Mouse (Mus musculus): Measurements from ENCODE around the gene Dusp19. TPM values are rescaled to one million over a fixed set of nuclear protein-coding genes. Genes with fewer than 3 reads are reported as not detected.

The Dusp19 gene
- total RNA-seq, 2 experiments from 2014 or later, result 7.3 to 8.3 TPM

DNA sequence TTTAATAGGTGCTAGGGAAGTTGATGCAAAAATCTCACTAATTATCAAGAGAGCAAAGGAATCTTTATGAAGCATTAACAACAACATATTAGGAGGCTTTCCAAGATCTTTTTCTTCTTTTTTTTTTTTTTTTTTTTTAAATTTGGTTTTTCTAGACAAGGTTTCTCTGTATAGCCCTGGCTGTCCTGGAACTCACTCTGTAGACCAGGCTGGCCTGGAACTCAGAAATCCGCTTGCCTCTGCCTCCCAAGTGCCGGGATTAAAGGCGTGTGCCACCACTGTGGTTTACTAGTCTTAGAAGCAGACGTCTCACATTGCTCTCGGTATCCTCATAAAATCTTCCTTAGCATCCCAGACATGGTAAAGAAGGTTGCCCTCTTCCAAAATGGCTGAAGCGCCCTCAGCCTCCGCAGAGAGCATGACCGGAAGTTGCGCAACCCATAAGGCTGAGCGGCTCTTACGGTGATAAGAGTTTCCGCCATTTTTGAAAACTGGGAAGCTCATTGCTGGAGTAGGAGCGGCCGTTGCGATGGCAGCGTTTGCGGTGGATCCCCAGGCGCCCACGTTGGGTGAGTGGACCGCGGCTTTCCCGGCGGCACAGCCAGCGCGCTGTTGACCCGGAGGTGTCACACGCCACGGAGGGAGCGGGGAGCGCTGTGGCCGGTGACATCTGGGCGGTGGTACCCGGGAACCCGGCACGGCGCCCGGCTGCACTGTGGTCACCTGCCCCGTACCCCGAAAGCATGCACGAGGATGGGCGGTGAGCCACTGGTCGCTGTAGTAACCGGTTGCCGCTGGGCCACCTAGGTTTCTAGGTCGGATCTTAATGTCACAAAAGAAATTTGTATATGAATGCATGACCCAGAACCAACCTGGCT lies 21.8 kb downstream of the Dusp19 start:
- peak; percentile 90 for DNase-seq

DNA sequence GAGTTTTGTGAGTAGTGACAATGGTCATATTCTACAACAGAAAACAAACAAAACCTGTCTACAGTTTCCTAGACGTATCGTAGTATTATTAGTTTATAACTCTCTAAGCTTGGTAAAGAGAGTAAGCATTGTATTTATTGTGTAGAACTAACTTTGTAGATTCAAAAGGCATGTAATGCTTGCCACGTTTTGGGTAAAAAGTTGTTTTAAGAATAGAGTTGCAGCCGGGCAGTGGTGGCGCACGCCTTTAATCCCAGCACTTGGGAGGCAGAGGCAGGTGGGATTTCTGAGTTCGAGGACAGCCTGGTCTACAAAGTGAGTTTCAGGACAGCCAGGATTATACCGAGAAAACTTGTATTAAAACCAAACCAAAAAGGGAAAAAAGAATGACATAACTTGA lies 22.6 kb downstream of the Dusp19 start:
- no peak for DNase-seq

DNA sequence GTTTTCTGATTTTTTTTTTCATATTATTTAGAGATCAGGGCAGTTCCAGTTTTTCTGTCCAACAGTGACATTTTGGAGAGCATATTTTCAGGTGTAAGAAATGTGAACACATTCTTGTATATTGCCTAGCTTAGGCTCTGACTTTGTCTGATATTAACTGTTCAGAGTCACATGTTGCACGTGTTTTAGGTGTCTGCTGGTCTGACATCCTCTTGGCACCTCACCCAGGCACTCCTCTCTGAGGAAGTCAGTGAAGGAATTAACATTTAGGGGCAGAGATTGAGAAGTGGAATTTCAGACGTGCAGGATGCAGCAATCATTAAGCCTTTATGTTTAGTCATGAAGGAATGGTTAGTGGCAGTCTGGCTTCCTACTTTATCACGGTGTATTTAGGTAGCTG lies 23.0 kb downstream of the Dusp19 start:
- DNase-seq, result no peak

GRCm38 (mm10) chr2:80661414-80661813 lies 44.6 kb downstream of the Dusp19 start:
- no peak for DNase-seq

GRCm38 (mm10) chr2:80662682-80663081 lies 45.8 kb downstream of the Dusp19 start:
- DNase-seq, result no peak

- no peak for DNase-seq
Observed at GRCm38 (mm10) chr2:80667396-80667964, 50.6 kb downstream of the Dusp19 start.

DNA sequence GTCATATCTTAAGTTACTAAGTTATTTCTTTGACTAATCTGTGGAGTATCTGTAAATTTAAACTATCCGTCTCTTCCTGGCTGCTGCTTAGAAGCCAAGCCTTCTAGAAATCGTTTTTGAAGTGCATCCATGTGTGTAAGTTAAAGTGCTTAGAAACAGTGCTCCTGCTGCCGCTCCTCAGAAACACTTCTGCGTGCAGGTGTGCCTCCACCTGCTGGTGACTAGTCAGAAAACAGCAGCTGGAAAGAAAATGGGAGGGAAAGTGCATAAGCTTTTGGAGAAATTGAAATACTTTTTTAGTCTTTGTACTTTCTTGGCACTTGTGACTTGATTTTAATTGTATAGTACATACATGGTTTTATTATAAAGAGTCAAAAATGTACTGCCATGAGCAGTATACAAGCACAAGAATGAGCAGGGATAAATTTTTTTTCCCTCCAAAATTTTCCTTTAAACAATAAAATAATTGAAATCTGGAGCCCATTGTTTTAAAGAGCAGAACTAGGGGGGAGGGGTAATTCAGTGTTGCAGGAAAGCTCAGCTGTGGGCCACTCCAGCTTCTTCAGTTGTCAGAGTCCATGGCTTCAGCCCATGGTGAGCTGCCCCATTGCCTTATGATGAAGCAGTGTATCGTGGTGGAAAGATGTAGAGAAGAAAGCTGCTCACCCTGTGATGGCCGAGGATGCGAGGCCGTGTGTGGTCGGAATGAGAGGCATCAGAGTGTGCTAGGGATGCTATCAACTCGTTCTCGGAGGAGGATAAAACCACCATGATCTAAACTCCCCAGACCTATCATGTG lies 53.2 kb downstream of the Dusp19 start:
- DNase-seq, result no peak

GRCm38 (mm10) chr2:80678803-80679202 lies 62.0 kb downstream of the Dusp19 start:
- DNase-seq, result no peak

Small RNA genes lying within 50 kb of the gene (microRNA-seq; reads per million reads assigned to microRNA genes)
- gene Mir684-1, result 0 reads per million in 2 experiments

Other genes starting within 250 kb of the Dusp19 start
- 10 to 100 TPM; 51.6 to 55.5 TPM for gene Frzb, start 169.4 kb upstream of the Dusp19 start, total RNA-seq (2021)
- gene Nckap1, start 35.7 kb upstream of the Dusp19 start, total RNA-seq (2021), result 10 to 100 TPM; 62.3 to 64.2 TPM
- gene Nup35, start 191 bp downstream of the Dusp19 start, total RNA-seq (2021), result 10 to 100 TPM; 10.5 to 13.0 TPM

All from gastrocnemius, postnatal 10 days (tissue).